Mouse (Mus musculus): ENCODE data around the gene Dnah6. TPM values are rescaled to one million over a fixed set of nuclear protein-coding genes. Genes with fewer than 3 reads are reported as not detected.
A peak's percentile ranks its signal among the peaks of the same experiment; 100 is the strongest.

Gene Dnah6
- polyA plus RNA-seq, 1 experiment from 2014 or later, result 0.14 TPM

GRCm38 (mm10) chr6:72989028-72989736 lies 232.3 kb downstream of the Dnah6 start:
- Histone ChIP-seq H3K9me3 (ENCODE audit: control insufficient read depth, low read length) (no peaks in the 10 kb centered on the region), H3K4me3 (ENCODE audit: control insufficient read depth in 1 of 2, insufficient read depth in 1 of 2, low read depth in 1 of 2, low read length in 2 of 2) (no peak overlapping the region), H3K9ac (ENCODE audit: low read length) (no peak overlapping the region), H3K4me2 (ENCODE audit: low read length) (no peak overlapping the region), H3K4me1 (ENCODE audit: control insufficient read depth in 2 of 2, insufficient read depth in 2 of 2, low read length in 2 of 2) (peaks cover 3 to 4% of the 10 kb centered on the region in 2 experiments; a peak in 2 of 4 replicates), H3K27me3 (ENCODE audit: control insufficient read depth, insufficient read depth, low read length) (no peaks in the 10 kb centered on the region), H3K27ac (replicated peaks in 1 of 2; ENCODE audit: control insufficient read depth in 1 of 2, insufficient read depth in 1 of 2, low read depth in 2 of 2, low read length in 2 of 2) (no peak overlapping the region), H3K36me3 (ENCODE audit: control insufficient read depth, insufficient read depth, low read length) (no peaks in the 10 kb centered on the region)
- 30% methylated on average over 7 of the region's 7 CpGs for WGBS
- no peak for ATAC-seq (ENCODE audit: insufficient number of reproducible peaks, insufficient read depth, low FRiP score, low read depth)

- H3K27ac ChIP-seq (replicated peaks in 1 of 2; ENCODE audit: control insufficient read depth in 1 of 2, insufficient read depth in 1 of 2, low read depth in 2 of 2, low read length in 2 of 2), result no peak overlapping the region
- WGBS, result 75% methylated on average over 4 of the region's 4 CpGs
- no peak for ATAC-seq (ENCODE audit: insufficient number of reproducible peaks, insufficient read depth, low FRiP score, low read depth)
Observed at GRCm38 (mm10) chr6:72982506-72982905, 238.9 kb downstream of the Dnah6 start.

GRCm38 (mm10) chr6:72981851-72982250 lies 239.6 kb downstream of the Dnah6 start:
- WGBS, result 49% methylated on average over 6 of the region's 6 CpGs
- Histone ChIP-seq H3K27ac (replicated peaks in 1 of 2; ENCODE audit: control insufficient read depth in 1 of 2, insufficient read depth in 1 of 2, low read depth in 2 of 2, low read length in 2 of 2) (peak overlapping the region in 1 of 2 experiments; percentile 58; a peak in 2 of 4 replicates), H3K9ac (ENCODE audit: low read length) (no peak overlapping the region), H3K4me3 (ENCODE audit: control insufficient read depth in 1 of 2, insufficient read depth in 1 of 2, low read depth in 1 of 2, low read length in 2 of 2) (no peak overlapping the region), H3K4me2 (ENCODE audit: low read length) (0 out of 2 replicates have a peak overlapping the region, but pooled peaks have one; percentile 7), H3K4me1 (ENCODE audit: control insufficient read depth in 2 of 2, insufficient read depth in 2 of 2, low read length in 2 of 2) (peaks cover 2 to 16% of the 10 kb centered on the region in 2 experiments; a peak in 2 of 4 replicates), H3K36me3 (ENCODE audit: control insufficient read depth, insufficient read depth, low read length) (no peaks in the 10 kb centered on the region), H3K9me3 (ENCODE audit: control insufficient read depth, low read length) (no peaks in the 10 kb centered on the region), H3K27me3 (ENCODE audit: control insufficient read depth, insufficient read depth, low read length) (no peaks in the 10 kb centered on the region)
- ATAC-seq (ENCODE audit: insufficient number of reproducible peaks, insufficient read depth, low FRiP score, low read depth), result no peak

More at GRCm38 (mm10) chr6:72982506-72982905, 238.9 kb downstream of the Dnah6 start:
- no peak overlapping the region for H3K9ac ChIP-seq (ENCODE audit: low read length)
- no peak overlapping the region for H3K4me3 ChIP-seq (ENCODE audit: control insufficient read depth in 1 of 2, insufficient read depth in 1 of 2, low read depth in 1 of 2, low read length in 2 of 2)
- peaks cover 2 to 16% of the 10 kb centered on the region in 2 experiments; a peak in 2 of 4 replicates for H3K4me1 ChIP-seq (ENCODE audit: control insufficient read depth in 2 of 2, insufficient read depth in 2 of 2, low read length in 2 of 2)
- H3K9me3 ChIP-seq (ENCODE audit: control insufficient read depth, low read length), result no peaks in the 10 kb centered on the region
- no peaks in the 10 kb centered on the region for H3K36me3 ChIP-seq (ENCODE audit: control insufficient read depth, insufficient read depth, low read length)
- H3K27me3 ChIP-seq (ENCODE audit: control insufficient read depth, insufficient read depth, low read length), result no peaks in the 10 kb centered on the region
- H3K4me2 ChIP-seq (ENCODE audit: low read length), result no peak overlapping the region

DNA sequence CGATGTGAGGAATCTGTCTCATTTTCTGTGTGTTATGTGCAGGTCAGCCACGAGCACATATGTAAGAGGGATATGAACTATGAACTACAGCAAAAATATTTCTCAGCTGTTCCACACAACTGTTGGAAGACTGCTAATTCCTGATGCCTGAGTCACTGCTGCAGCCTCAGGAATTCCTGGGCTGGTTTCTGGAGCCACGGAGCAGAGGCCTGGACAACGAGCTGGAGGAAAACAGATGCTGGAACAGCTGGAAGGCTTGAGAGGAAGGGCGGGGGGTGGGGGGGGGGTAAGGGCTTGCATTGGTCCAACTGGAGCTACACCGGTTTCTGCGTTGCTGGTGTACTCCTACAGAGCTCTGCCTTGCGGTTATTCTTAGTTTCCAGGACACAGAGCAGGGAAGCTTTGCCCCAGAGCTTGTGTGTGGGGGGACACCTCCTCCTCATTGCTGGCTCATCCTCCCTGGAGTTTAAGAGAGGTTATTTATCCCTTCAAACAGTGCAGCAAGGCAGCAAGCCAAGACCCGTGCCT lies 240.3 kb downstream of the Dnah6 start:
- Histone ChIP-seq H3K27ac (replicated peaks in 1 of 2; ENCODE audit: control insufficient read depth in 1 of 2, insufficient read depth in 1 of 2, low read depth in 2 of 2, low read length in 2 of 2) (peak overlapping the region; percentile 58 to 65), H3K4me3 (ENCODE audit: control insufficient read depth in 1 of 2, insufficient read depth in 1 of 2, low read depth in 1 of 2, low read length in 2 of 2) (no peak overlapping the region), H3K9ac (ENCODE audit: low read length) (no peak overlapping the region), H3K4me1 (ENCODE audit: control insufficient read depth in 2 of 2, insufficient read depth in 2 of 2, low read length in 2 of 2) (peaks cover 2 to 16% of the 10 kb centered on the region in 2 experiments; a peak in 2 of 4 replicates), H3K4me2 (ENCODE audit: low read length) (0 out of 2 replicates have a peak overlapping the region, but pooled peaks have one; percentile 7), H3K9me3 (ENCODE audit: control insufficient read depth, low read length) (no peaks in the 10 kb centered on the region), H3K27me3 (ENCODE audit: control insufficient read depth, insufficient read depth, low read length) (no peaks in the 10 kb centered on the region), H3K36me3 (ENCODE audit: control insufficient read depth, insufficient read depth, low read length) (no peaks in the 10 kb centered on the region)
- ATAC-seq (ENCODE audit: insufficient number of reproducible peaks, insufficient read depth, low FRiP score, low read depth), result peak; percentile 61; the same call in 1 of the 2 replicates
- 11% methylated on average over 9 of the region's 9 CpGs for WGBS

DNA sequence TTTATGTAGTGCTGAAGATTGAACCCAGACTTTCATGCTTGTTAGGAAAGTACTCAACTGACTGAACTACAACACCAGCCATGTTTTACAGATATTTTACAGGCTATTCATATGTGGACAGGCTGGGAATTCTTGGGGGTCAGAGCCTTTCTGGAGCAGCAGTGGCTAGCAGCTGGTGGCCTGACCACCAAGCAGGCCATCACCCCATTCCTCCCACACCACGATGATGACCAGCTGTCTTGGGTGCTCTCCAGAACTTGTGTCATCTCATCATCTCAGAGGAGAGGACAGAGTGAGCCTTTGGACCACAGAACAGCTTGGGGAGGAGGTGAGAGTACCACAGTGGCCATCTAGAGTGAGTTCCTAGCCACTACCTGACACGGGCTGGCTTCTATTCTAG lies 244.6 kb downstream of the Dnah6 start:
- H3K36me3 ChIP-seq (ENCODE audit: control insufficient read depth, insufficient read depth, low read length), result no peaks in the 10 kb centered on the region
- H3K9ac ChIP-seq (ENCODE audit: low read length), result no peak overlapping the region
- no peak overlapping the region for H3K27ac ChIP-seq (replicated peaks in 1 of 2; ENCODE audit: control insufficient read depth in 1 of 2, insufficient read depth in 1 of 2, low read depth in 2 of 2, low read length in 2 of 2)
- H3K27me3 ChIP-seq (ENCODE audit: control insufficient read depth, insufficient read depth, low read length), result no peaks in the 10 kb centered on the region
- no peak overlapping the region for H3K4me2 ChIP-seq (ENCODE audit: low read length)
- H3K9me3 ChIP-seq (ENCODE audit: control insufficient read depth, low read length), result no peaks in the 10 kb centered on the region
- no peak; the same call in 1 of the 2 replicates for ATAC-seq (ENCODE audit: insufficient number of reproducible peaks, insufficient read depth, low FRiP score, low read depth)
- H3K4me3 ChIP-seq (ENCODE audit: control insufficient read depth in 1 of 2, insufficient read depth in 1 of 2, low read depth in 1 of 2, low read length in 2 of 2), result no peak overlapping the region
- H3K4me1 ChIP-seq (ENCODE audit: control insufficient read depth in 2 of 2, insufficient read depth in 2 of 2, low read length in 2 of 2), result peaks cover 2 to 15% of the 10 kb centered on the region in 2 experiments; a peak in 2 of 4 replicates
- WGBS, result 79% methylated on average over 2 of the region's 2 CpGs

GRCm38 (mm10) chr6:72971074-72971473 lies 250.4 kb downstream of the Dnah6 start:
- WGBS, result 48% methylated on average over 3 of the region's 3 CpGs

GRCm38 (mm10) chr6:72969787-72970186 lies 251.7 kb downstream of the Dnah6 start:
- Histone ChIP-seq H3K4me2 (ENCODE audit: low read length) (no peak overlapping the region), H3K4me1 (ENCODE audit: control insufficient read depth in 2 of 2, insufficient read depth in 2 of 2, low read length in 2 of 2) (no peaks in the 10 kb centered on the region), H3K4me3 (ENCODE audit: control insufficient read depth in 1 of 2, insufficient read depth in 1 of 2, low read depth in 1 of 2, low read length in 2 of 2) (no peak overlapping the region), H3K36me3 (ENCODE audit: control insufficient read depth, insufficient read depth, low read length) (no peaks in the 10 kb centered on the region), H3K9ac (ENCODE audit: low read length) (no peak overlapping the region), H3K9me3 (ENCODE audit: control insufficient read depth, low read length) (no peaks in the 10 kb centered on the region), H3K27ac (replicated peaks in 1 of 2; ENCODE audit: control insufficient read depth in 1 of 2, insufficient read depth in 1 of 2, low read depth in 2 of 2, low read length in 2 of 2) (no peak overlapping the region), H3K27me3 (ENCODE audit: control insufficient read depth, insufficient read depth, low read length) (no peaks in the 10 kb centered on the region)
- 71% methylated on average over 3 of the region's 3 CpGs for WGBS
- ATAC-seq (ENCODE audit: insufficient number of reproducible peaks, insufficient read depth, low FRiP score, low read depth), result no peak

More at GRCm38 (mm10) chr6:72971074-72971473, 250.4 kb downstream of the Dnah6 start:
- ATAC-seq (ENCODE audit: insufficient number of reproducible peaks, insufficient read depth, low FRiP score, low read depth), result no peak
- H3K36me3 ChIP-seq (ENCODE audit: control insufficient read depth, insufficient read depth, low read length), result no peaks in the 10 kb centered on the region
- no peak overlapping the region for H3K4me3 ChIP-seq (ENCODE audit: control insufficient read depth in 1 of 2, insufficient read depth in 1 of 2, low read depth in 1 of 2, low read length in 2 of 2)
- H3K27ac ChIP-seq (replicated peaks in 1 of 2; ENCODE audit: control insufficient read depth in 1 of 2, insufficient read depth in 1 of 2, low read depth in 2 of 2, low read length in 2 of 2), result no peak overlapping the region
- no peak overlapping the region for H3K4me2 ChIP-seq (ENCODE audit: low read length)
- no peaks in the 10 kb centered on the region for H3K27me3 ChIP-seq (ENCODE audit: control insufficient read depth, insufficient read depth, low read length)
- H3K4me1 ChIP-seq (ENCODE audit: control insufficient read depth in 2 of 2, insufficient read depth in 2 of 2, low read length in 2 of 2), result no peaks in the 10 kb centered on the region
- H3K9me3 ChIP-seq (ENCODE audit: control insufficient read depth, low read length), result no peaks in the 10 kb centered on the region
- H3K9ac ChIP-seq (ENCODE audit: low read length), result no peak overlapping the region
